Mouse (Mus musculus): ENCODE data around the gene Clec9a. TPM values are rescaled to one million over a fixed set of nuclear protein-coding genes. Genes with fewer than 3 reads are reported as not detected.
A peak's percentile ranks its signal among the peaks of the same experiment; 100 is the strongest.

Gene Clec9a
- polyA plus RNA-seq, 2 experiments from 2014 or later: not detected

GRCm38 (mm10) chr6:129425812-129426211 is 17.1 kb downstream of the Clec9a start:
- ATAC-seq: no peak

DNA sequence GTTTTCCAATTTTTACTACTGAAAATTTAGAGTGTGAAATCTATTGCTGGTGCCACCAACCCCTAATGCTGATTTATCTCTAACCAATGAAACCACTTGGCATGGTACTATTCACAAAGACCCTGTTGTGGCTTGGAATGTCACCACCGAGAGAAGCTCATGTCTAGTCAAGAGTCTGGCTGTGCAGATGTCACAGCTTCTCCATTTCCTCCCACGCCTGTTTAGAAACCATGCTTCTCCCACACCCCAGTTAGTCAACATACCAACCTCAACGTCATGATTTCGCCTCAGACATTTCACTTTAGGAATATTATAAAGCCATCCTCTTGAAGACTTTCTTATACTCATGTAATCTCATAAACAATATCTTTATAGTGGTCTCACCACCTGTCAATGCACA is 18.6 kb downstream of the Clec9a start:
- ATAC-seq: no peak

GRCm38 (mm10) chr6:129434239-129434638 is 25.6 kb downstream of the Clec9a start:
- ATAC-seq: peak; percentile 96

DNA sequence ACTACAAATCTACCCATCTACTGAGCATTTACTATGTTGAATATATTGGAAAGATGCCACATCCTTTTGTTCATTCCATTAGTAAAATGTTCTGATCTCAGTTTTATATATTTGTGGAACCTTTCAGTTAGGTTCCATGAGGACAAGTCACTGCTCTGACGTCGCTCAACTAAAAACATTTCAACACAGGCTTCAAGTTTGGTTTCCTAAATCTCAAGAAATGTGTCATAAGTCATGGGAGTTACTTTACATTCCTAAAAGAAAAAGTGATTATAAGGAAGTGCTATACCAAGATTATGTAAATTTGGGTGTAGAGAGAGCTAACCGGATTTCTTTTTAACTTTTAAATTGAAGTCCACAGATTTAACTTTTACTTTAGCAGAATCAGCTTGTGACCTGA is 27.4 kb downstream of the Clec9a start:
- no peak for ATAC-seq

- ATAC-seq: no peak
Measured at GRCm38 (mm10) chr6:129438033-129438432, 29.4 kb downstream of the Clec9a start.

DNA sequence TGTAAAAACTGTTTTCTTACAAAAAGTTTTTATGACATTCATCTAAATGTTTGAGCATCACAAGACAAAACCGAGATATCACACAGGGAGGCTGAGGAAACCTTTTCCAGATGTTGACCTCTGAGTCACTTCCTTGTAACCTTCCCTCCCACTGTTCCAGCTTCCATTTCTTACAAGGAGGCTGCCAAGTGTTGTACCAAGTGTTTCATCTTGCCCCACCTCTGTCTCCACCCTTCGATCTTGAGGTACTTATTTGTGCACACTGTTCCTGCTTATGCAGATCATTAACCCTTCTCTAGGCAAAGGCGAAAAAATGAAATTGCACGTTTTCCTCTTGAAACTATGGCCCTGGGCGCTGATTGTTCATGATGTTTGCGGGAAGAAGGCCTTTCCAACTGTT is 41.1 kb downstream of the Clec9a start:
- ATAC-seq: no peak

DNA sequence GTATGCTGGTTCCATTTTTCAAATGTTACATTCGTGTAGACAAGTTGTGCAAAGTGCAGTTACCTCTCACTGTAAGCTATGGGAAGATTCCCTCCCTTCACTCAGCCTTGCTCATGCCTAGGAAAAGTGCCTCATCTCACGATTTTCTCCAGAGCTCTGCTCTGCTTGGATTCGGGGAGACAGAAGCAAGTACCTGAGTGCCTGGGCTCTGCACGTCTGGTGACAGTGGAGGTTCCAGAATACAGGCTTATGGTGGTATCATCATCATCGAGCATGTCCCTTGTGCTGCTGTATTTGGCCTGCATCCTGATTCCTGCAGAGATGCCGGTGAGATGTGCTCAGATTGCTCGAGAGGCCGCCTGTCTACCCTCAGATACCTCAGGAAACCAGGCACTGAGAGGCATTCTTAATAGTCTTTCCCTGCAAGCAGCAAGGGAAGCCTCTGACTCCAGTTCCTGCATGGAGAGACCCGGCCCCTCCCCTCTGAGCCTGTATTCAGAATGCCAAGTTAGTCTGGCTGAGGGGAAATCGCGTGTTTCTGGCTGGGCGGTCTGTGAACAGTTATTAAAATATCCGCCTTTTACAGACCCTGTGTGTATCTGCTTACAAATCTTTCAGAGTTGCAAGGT is 42.9 kb downstream of the Clec9a start, which contains the start of gene Clec1a:
TSS of gene Clec1a (minus strand) at position 590 of the 629 bp plus-strand sequence.
- ATAC-seq: no peak

DNA sequence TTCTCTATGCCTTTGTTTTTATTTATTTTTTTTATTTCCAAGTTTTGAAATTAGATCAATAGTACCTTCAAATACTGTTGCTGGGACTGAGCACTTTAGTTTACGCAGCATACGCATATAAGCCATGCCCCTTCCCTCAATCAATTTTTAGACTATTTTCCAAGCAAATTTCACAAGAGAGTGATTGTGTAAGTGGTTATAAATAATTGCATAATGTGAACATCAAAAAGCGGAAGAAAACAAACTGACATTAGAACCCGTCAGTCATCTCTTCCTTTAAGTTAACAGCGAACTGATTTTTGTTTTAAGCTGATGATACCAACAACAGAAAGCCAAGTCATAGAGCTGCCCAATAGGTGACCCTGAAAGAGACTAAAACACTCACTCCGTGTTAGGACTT is 62.7 kb downstream of the Clec9a start:
- no peak for ATAC-seq

GRCm38 (mm10) chr6:129472627-129473026 is 64.0 kb downstream of the Clec9a start:
- no peak for ATAC-seq

Other genes with a start within 250 kb of the Clec9a start
- gene Clec2d, start 228.2 kb upstream of the Clec9a start, polyA plus RNA-seq (2017; shearing (Covaris generic)): 10 to 100 TPM in 1 of 2 experiments, 1 to 10 TPM in 1; 7.8 to 11.7 TPM
- 100 to 1,000 TPM; 220 to 231 TPM for gene Cd69, start 133.4 kb upstream of the Clec9a start, polyA plus RNA-seq (2017; shearing (Covaris generic))
- gene 4922502D21Rik, start 77.1 kb upstream of the Clec9a start, polyA plus RNA-seq (2017; shearing (Covaris generic)): not detected
- 1 to 10 TPM; 1.3 to 1.4 TPM for gene Clec12a, start 66.2 kb upstream of the Clec9a start, polyA plus RNA-seq (2017; shearing (Covaris generic))
- gene Clec12b, start 23.0 kb upstream of the Clec9a start, polyA plus RNA-seq (2017; shearing (Covaris generic)): not detected
- under 1 TPM in 1 of 2 experiments, not detected in 1; 0.56 TPM for gene Clec1b, start 11.6 kb upstream of the Clec9a start, polyA plus RNA-seq (2017; shearing (Covaris generic))
- not detected for gene Clec1a, start 43.1 kb downstream of the Clec9a start, polyA plus RNA-seq (2017; shearing (Covaris generic))
- under 1 TPM in 1 of 2 experiments, not detected in 1; 0.16 TPM for gene Olr1, start 98.3 kb downstream of the Clec9a start, polyA plus RNA-seq (2017; shearing (Covaris generic))
- not detected for gene Tmem52b, start 103.7 kb downstream of the Clec9a start, polyA plus RNA-seq (2017; shearing (Covaris generic))
- 10 to 100 TPM in 1 of 2 experiments, 1 to 10 TPM in 1; 6.9 to 13.7 TPM for gene Gabarapl1, start 124.3 kb downstream of the Clec9a start, polyA plus RNA-seq (2017; shearing (Covaris generic))
- under 1 TPM in 1 of 2 experiments, not detected in 1; 0.35 TPM for gene Klre1, start 169.0 kb downstream of the Clec9a start, polyA plus RNA-seq (2017; shearing (Covaris generic))
- gene Klrd1, start 182.9 kb downstream of the Clec9a start, polyA plus RNA-seq (2017; shearing (Covaris generic)): not detected
- under 1 TPM; 0.39 to 0.49 TPM for gene Klrk1, start 215.0 kb downstream of the Clec9a start, polyA plus RNA-seq (2017; shearing (Covaris generic))
- gene Klrc3, start 234.5 kb downstream of the Clec9a start, polyA plus RNA-seq (2017; shearing (Covaris generic)): not detected